Mouse (Mus musculus): ENCODE measurements around the gene Serac1. TPM values are rescaled to one million over a fixed set of nuclear protein-coding genes. Genes with fewer than 3 reads are reported as not detected.

Serac1 gene
- polyA plus RNA-seq, 1 experiment from 2014 or later = 5.6 TPM

DNA sequence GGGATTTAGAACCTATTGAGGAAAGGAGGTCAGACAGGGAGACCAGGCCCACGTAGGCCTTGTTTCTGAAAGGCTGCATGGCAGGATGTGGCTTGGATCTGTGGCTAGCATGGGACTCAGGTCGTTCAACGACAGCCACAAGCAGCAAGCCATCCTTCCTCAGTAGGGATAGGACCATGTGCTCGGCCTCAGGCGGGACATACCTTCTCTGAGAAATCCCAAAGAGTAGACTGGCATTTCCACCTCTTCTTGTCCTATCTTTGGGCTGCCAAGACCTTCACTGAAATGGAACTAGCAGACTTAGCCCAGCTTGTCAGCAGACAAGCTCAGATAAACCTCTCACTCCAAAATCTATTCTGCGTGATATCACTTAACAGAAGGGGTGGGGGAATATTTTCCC is 75.9 kb downstream of the Serac1 start:
- no peaks in the 10 kb centered on the region for H3K27me3 ChIP-seq
- H3K27ac ChIP-seq = no peak overlapping the region
- no peak overlapping the region for H3K4me3 ChIP-seq (replicated peaks)
- H3K9me3 ChIP-seq (replicated peaks) = no peaks in the 10 kb centered on the region
- H3K4me2 ChIP-seq = no peak overlapping the region
- ATAC-seq (replicated peaks; ENCODE audit: low FRiP score) = no peak
- H3K9ac ChIP-seq = no peak overlapping the region
- peaks cover 26% of the 10 kb centered on the region for H3K4me1 ChIP-seq
- 87% methylated on average over 6 of the region's 6 CpGs for WGBS
- peaks cover 11% of the 10 kb centered on the region for H3K36me3 ChIP-seq

DNA sequence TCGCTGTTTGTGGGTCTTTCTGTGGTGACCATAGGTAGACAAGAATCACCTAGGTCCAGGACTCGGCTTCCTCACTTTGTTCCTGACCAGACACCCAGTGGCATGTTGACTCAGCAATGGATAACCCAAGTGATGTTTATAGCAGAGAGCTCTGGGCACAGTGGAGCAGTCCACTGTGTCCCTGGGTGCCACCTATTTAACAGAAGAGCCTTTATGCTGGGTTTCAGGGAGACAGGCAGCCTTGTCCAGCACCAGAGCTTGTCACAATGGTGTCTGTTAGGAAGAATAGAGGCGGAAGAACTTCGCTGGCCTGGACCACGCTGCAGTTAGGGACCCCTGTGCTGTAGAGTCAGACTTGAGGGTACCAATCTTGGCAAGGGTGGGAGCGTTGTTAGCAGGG is 77.0 kb downstream of the Serac1 start:
- no peaks in the 10 kb centered on the region for H3K9me3 ChIP-seq (replicated peaks)
- no peak overlapping the region for H3K27ac ChIP-seq
- 96% methylated on average over 6 of the region's 6 CpGs for WGBS
- H3K4me3 ChIP-seq (replicated peaks) = no peak overlapping the region
- H3K4me2 ChIP-seq = no peak overlapping the region
- no peak overlapping the region for H3K9ac ChIP-seq
- no peaks in the 10 kb centered on the region for H3K27me3 ChIP-seq
- H3K36me3 ChIP-seq = peaks cover 11% of the 10 kb centered on the region
- H3K4me1 ChIP-seq = peaks cover 26% of the 10 kb centered on the region
- no peak for ATAC-seq (replicated peaks; ENCODE audit: low FRiP score)

DNA sequence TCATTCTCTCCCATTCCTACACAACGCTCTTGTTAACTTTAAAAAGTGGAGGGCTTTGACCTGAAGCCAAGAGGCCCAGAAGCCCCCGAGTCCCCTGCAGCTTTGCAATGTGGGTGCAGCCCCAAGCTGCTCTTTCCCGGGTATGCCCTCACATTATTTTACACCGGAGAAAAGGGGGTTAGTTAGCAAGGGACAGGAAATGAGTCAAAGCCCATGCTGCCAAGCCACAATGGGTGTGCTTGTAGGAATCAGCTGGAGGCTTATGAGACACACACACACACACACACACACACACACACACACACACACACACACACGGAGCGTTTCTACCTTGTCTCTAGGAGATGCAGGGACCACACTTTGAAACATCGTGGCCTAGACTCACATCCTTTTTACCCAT is 77.7 kb downstream of the Serac1 start:
- Histone ChIP-seq H3K4me3 (replicated peaks) (no peak overlapping the region), H3K27ac (no peak overlapping the region), H3K36me3 (peaks cover 11% of the 10 kb centered on the region), H3K4me2 (no peak overlapping the region), H3K9ac (no peak overlapping the region), H3K9me3 (replicated peaks) (no peaks in the 10 kb centered on the region), H3K4me1 (peaks cover 23% of the 10 kb centered on the region), H3K27me3 (no peaks in the 10 kb centered on the region)
- ATAC-seq (replicated peaks; ENCODE audit: low FRiP score) = no peak
- WGBS = 69% methylated on average over 7 of the region's 7 CpGs

DNA sequence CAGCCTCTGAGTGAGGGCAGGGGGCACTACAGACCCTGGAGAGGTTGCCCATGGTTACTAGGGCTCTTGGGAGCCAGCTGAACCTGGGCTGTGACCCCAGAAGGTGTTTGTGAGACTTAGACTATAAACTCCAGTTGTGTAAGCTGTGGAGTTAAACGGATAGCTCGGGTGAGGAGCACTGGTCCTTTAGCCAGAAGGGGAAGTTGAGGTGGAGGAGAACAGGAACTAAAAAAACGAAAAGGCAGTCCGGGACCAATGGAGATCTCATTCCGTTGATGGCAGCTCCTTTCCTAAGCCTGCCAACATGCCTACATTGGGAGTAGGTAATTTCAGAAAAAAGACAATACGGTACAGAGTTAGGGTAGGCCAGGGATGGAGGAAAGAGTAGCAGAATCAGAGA is 78.2 kb downstream of the Serac1 start:
- no peak overlapping the region for H3K4me2 ChIP-seq
- 80% methylated on average over 6 of the region's 6 CpGs for WGBS

DNA sequence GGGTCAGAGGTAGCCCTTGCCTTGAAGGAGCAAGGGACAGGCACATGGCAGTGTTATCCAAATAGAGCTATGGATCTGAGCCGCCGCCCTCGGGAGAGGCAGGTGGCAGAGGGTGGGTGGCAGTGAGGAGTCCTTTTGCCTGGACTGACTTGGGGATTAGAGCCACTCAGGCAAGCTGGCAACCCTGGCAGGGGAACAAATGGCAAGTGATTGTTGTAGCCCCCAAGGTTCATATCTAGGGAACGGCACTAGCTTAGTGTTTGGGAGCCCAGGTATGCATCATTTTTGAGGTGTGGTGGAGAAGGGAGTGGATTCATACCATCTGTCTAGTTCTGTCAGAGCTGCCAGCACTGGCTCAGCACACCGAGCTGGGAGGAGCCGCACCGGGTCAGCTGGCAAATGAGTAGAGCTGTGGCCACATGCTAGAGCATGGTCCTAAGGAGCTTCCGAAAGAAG is 78.6 kb downstream of the Serac1 start:
- peaks cover 16% of the 10 kb centered on the region for H3K4me1 ChIP-seq
- H3K27ac ChIP-seq = no peak overlapping the region
- H3K36me3 ChIP-seq = peaks cover 11% of the 10 kb centered on the region
- no peak overlapping the region for H3K4me2 ChIP-seq
- WGBS = 86% methylated on average over 8 of the region's 8 CpGs
- H3K9ac ChIP-seq = no peak overlapping the region
- no peaks in the 10 kb centered on the region for H3K27me3 ChIP-seq
- H3K4me3 ChIP-seq (replicated peaks) = no peak overlapping the region
- no peaks in the 10 kb centered on the region for H3K9me3 ChIP-seq (replicated peaks)
- no peak for ATAC-seq (replicated peaks; ENCODE audit: low FRiP score)

More for the DNA sequence above, 78.2 kb downstream of the Serac1 start:
- Histone ChIP-seq H3K4me1 (peaks cover 21% of the 10 kb centered on the region), H3K27me3 (no peaks in the 10 kb centered on the region), H3K27ac (no peak overlapping the region), H3K9ac (no peak overlapping the region), H3K4me3 (replicated peaks) (no peak overlapping the region), H3K36me3 (peaks cover 11% of the 10 kb centered on the region), H3K9me3 (replicated peaks) (no peaks in the 10 kb centered on the region)
- no peak for ATAC-seq (replicated peaks; ENCODE audit: low FRiP score)

DNA sequence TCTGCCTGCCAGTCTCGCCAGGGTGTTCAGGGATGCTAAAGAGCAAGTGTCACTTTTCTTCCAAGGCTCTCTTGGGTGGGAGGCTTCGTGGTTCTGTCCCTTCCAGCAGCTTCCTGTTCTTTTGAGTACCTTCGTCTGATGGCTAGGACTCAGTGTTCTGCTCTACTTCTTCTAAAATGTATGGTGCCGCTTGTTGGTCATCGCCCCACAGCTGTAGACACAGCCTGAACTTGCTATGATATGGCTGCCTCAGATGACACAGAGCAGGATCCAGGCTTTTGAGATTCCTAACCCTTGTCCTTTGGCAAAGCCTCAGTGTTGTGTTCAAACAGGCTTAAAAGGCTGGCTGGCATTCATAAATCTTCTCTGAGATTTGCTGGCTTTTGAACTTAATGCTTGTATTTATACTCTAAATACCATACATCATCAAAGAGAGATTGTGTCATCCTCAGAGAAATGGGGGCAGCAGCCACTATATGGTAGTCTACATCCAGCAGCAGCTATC is 80.5 kb downstream of the Serac1 start:
- no peak overlapping the region for H3K27ac ChIP-seq
- 71% methylated on average over 5 of the region's 5 CpGs for WGBS
- H3K4me3 ChIP-seq (replicated peaks) = no peak overlapping the region
- H3K27me3 ChIP-seq = no peaks in the 10 kb centered on the region
- H3K4me1 ChIP-seq = peaks cover 10% of the 10 kb centered on the region; the same call in 1 of the 2 replicates
- H3K9ac ChIP-seq = no peak overlapping the region
- peaks cover 11% of the 10 kb centered on the region for H3K36me3 ChIP-seq
- H3K4me2 ChIP-seq = no peak overlapping the region
- H3K9me3 ChIP-seq (replicated peaks) = no peaks in the 10 kb centered on the region
- no peak for ATAC-seq (replicated peaks; ENCODE audit: low FRiP score)

DNA sequence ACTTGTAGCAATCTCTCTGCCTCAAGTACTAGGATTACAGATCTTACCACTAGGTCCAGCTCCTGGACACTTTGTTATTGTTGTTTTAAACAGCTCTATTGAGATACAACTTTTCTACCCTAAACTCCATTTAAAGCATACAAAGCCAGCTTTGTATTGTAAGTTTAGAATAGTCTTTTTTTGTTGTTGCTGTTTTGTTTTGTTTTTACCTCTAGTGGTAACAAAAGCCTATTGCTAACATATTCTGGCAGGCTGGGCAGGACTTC is 81.4 kb downstream of the Serac1 start:
- Histone ChIP-seq H3K9ac (no peak overlapping the region), H3K27ac (no peak overlapping the region), H3K36me3 (peaks cover 4% of the 10 kb centered on the region), H3K4me3 (replicated peaks) (no peak overlapping the region), H3K9me3 (replicated peaks) (no peaks in the 10 kb centered on the region), H3K27me3 (no peaks in the 10 kb centered on the region), H3K4me2 (no peak overlapping the region), H3K4me1 (peaks cover 15% of the 10 kb centered on the region; the same call in 1 of the 2 replicates)
- ATAC-seq (replicated peaks; ENCODE audit: low FRiP score) = no peak

DNA sequence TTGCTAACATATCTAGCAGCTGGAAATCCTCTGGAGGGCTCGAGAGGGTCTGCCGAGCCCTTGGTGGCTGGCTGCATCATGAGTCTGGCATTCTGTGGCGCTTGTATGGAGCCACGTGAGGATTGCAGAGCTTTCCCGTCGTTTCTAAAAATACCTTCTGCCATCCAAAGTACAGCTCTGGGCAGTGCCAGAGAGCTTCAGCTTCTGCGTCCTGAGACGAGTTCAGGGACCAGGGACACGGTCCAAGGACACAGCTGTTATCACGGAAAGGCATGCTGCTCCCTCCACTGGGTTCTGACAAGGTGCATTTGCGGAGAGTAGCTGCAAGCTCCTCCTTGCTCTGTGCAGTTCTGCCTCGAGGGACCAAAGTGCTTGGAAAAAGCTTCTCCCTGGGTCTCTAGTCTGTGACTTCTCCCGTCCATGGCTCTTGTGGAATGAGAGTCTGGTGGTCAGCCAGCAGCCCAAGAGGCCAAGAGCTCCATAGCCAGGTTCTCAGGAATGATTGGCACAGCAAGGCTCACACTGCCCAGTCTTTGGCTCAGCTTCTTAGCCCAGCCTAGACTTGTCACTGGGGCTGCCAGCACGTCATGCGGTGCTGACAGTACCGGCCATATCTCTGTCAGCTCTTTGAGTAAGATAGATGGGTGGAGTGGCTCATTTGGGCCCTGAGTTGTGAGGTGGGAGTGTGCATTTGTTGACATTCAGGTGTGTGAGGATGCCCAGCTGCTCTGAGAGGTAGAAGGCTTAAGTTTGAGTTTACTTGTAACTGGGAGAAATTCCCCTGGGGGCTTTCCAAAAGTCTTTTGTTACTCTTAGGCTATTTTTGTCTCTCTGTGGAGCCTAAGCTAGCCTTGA is 81.9 kb downstream of the Serac1 start:
- Histone ChIP-seq H3K4me1 (peaks cover 18% of the 10 kb centered on the region; the same call in 1 of the 2 replicates), H3K9ac (no peak overlapping the region), H3K9me3 (replicated peaks) (no peaks in the 10 kb centered on the region), H3K4me3 (replicated peaks) (no peak overlapping the region), H3K27ac (no peak overlapping the region), H3K4me2 (no peak overlapping the region), H3K36me3 (no peaks in the 10 kb centered on the region), H3K27me3 (no peaks in the 10 kb centered on the region)
- no peak; the same call in 1 of the 2 replicates for ATAC-seq (replicated peaks; ENCODE audit: low FRiP score)
- WGBS = 62% methylated on average over 16 of the region's 16 CpGs

DNA sequence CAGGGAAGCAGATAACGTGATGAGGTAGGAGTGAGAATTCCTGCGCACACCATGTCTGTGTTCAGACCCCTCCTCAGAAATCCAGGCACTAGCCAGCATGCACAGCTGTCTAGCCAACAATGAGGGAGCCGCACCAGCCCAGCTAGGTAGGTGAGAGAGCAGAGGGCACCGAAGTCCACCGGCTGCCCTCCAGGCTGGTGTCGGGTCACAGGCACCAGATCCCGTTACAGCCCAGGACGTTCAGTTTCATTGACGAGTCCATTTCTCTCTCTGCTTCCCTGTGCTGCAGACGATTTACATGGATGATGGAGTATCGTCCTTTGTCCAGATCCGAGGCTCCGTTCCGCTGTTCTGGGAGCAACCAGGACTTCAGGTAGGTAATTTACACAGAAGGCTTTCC is 83.0 kb downstream of the Serac1 start:
- no peaks in the 10 kb centered on the region for H3K27me3 ChIP-seq
- H3K4me1 ChIP-seq = peaks cover 18% of the 10 kb centered on the region; the same call in 1 of the 2 replicates
- no peak for ATAC-seq (replicated peaks; ENCODE audit: low FRiP score)
- no peaks in the 10 kb centered on the region for H3K36me3 ChIP-seq
- no peak overlapping the region for H3K4me2 ChIP-seq
- H3K4me3 ChIP-seq (replicated peaks) = no peak overlapping the region
- 60% methylated on average over 14 of the region's 14 CpGs for WGBS
- H3K9me3 ChIP-seq (replicated peaks) = no peaks in the 10 kb centered on the region
- H3K9ac ChIP-seq = no peak overlapping the region
- no peak overlapping the region for H3K27ac ChIP-seq

DNA sequence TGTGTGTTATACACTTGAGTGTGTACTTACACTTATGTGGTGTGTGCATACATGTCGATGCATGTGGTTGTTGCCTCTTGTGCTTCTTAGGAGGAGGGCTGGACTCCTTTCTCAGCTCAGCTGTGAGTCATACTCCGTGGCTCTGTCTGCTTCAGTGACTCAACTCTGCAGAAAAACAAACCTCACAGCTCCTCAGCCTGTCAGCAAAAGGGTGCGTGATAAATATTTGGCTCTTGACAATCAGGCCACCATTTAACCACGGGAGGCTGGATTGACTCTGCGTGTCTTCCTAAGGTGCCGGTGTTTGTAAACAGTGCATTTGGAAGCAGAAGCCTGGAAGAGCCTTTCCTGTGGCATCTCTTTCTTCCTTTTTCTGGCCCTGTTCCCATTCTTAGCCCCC is 84.9 kb downstream of the Serac1 start:
- no peak overlapping the region for H3K27ac ChIP-seq
- 59% methylated on average over 6 of the region's 6 CpGs for WGBS
- H3K36me3 ChIP-seq = no peaks in the 10 kb centered on the region
- peaks cover 18% of the 10 kb centered on the region; the same call in 1 of the 2 replicates for H3K4me1 ChIP-seq
- no peak for ATAC-seq (replicated peaks; ENCODE audit: low FRiP score)
- H3K4me2 ChIP-seq = no peak overlapping the region
- no peaks in the 10 kb centered on the region for H3K9me3 ChIP-seq (replicated peaks)
- H3K4me3 ChIP-seq (replicated peaks) = no peak overlapping the region
- no peak overlapping the region for H3K9ac ChIP-seq
- H3K27me3 ChIP-seq = no peaks in the 10 kb centered on the region

DNA sequence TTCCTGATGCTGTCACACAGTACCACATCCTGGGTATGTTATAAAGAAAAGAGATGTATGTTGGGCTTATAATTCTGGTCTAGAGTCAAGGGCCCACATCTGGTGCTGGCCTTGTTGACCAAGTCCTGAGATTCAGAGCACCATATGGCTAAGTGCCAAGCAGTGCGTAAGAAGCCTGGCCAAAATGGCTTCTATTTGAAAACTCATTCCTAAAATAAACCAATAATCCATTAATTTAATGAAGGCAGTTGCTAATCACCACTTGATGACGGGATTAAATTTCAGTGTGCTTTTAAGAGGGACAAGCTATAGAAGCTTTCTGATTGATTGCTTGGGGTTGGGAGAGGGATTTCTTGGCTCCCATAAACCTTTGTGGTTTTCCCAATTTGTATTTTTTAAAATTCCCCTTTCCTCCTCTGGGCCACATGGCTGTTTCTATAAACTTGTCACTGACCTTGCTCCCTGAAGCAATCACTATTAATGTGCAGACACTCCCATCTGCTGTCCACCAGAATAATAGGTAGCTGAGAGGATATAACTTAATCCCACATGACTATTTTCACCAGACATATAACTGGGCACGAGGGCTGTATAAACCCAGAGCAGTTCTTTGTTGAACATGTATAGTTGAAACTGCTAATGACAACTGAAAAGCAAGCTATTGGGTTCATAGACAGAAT is 85.8 kb downstream of the Serac1 start:
- Histone ChIP-seq H3K27ac (no peak overlapping the region), H3K27me3 (no peaks in the 10 kb centered on the region), H3K4me1 (peaks cover 18% of the 10 kb centered on the region; the same call in 1 of the 2 replicates), H3K9me3 (replicated peaks) (no peaks in the 10 kb centered on the region), H3K36me3 (no peaks in the 10 kb centered on the region), H3K9ac (no peak overlapping the region), H3K4me3 (replicated peaks) (no peak overlapping the region), H3K4me2 (no peak overlapping the region)
- 60% methylated on average over 3 of the region's 3 CpGs for WGBS
- no peak for ATAC-seq (replicated peaks; ENCODE audit: low FRiP score)

DNA sequence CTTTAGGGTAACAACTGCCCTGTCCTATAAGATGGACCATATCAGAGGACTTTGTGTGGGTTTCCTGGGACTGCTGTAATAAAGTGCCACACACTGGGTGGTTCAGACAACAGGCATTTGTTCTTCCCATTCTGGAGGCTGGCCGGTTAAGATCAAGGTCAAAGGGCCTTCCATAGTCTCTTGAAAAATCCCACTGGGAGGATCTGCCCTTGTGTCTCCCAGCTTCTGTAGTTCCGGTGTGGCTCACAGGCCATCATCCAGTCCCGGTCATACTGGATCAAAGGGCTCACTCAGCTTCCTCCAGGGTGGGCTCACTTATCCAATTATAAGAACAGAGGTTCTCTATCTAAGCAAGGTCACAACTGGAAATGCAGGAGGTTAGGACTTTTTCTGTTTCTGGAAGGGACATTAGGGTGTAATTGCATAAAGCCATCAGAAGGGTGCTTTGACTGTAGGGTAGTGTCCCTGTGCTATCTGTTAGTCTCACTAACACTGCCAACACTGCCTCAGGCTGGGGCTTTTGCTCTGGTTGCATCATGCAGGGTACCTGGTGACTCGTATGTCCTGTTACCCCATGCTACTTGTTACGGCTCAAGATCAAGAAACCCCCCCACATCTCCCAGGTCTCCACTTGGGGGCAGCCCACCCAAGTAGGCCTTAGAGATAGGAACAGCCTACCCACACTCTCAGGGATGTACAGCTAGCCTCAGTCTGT is 86.5 kb downstream of the Serac1 start:
- Histone ChIP-seq H3K27ac (no peak overlapping the region), H3K27me3 (no peaks in the 10 kb centered on the region), H3K36me3 (no peaks in the 10 kb centered on the region), H3K9ac (no peak overlapping the region), H3K4me3 (replicated peaks) (no peak overlapping the region), H3K4me2 (no peak overlapping the region), H3K9me3 (replicated peaks) (no peaks in the 10 kb centered on the region), H3K4me1 (peaks cover 21% of the 10 kb centered on the region)
- no peak for ATAC-seq (replicated peaks; ENCODE audit: low FRiP score)
- WGBS = 71% methylated on average over 5 of the region's 5 CpGs

Measured in kidney, embryonic 15.5 days (tissue).